Mouse (Mus musculus) forebrain, embryonic 16.5 days (tissue): ENCODE measurements around the gene Enho. TPM values are rescaled to one million over a fixed set of nuclear protein-coding genes. Genes with fewer than 3 reads are reported as not detected.

Experiments used
- ATAC-seq: fragments of 200-750 bp; cut with Nextera tagmentation; 2 replicates; pipeline ENCODE4 v1.8.0; 2017; ENCODE audit warnings: mild to moderate bottlenecking, moderate library complexity
- H3K27ac ChIP-seq: fragments of 300-500 bp; sonication (generic); 2 replicates; pipeline ENCODE4 v1.5.1; 2014; ENCODE audit warnings: low read length, control low read depth
- H3K27me3 ChIP-seq: fragments of 300-500 bp; sonication (generic); replicated peaks from 2 replicates; pipeline ENCODE4 v1.6.1; 2014; ENCODE audit warnings: low read length; ENCODE audit not compliant: control insufficient read depth, insufficient read depth
- H3K36me3 ChIP-seq: fragments of 300-500 bp; sonication (generic); 2 replicates; pipeline ENCODE4 v1.6.1; 2014; ENCODE audit not compliant: control insufficient read depth, insufficient read depth
- H3K4me1 ChIP-seq: fragments of 300-500 bp; sonication (generic); replicated peaks from 2 replicates; pipeline ENCODE4 v1.6.1; 2014; ENCODE audit warnings: low read length; ENCODE audit not compliant: control insufficient read depth, insufficient read depth
- H3K4me2 ChIP-seq: fragments of 300-500 bp; sonication (generic); 2 replicates; pipeline ENCODE4 v1.6.1; 2014; ENCODE audit warnings: mild to moderate bottlenecking, low read length, control low read depth
- H3K4me3 ChIP-seq: fragments of 300-500 bp; sonication (generic); replicated peaks from 2 replicates; pipeline ENCODE4 v1.5.1; 2014; ENCODE audit warnings: mild to moderate bottlenecking, low read length, control low read depth
- H3K9ac ChIP-seq: fragments of 300-500 bp; sonication (generic); replicated peaks from 2 replicates; pipeline ENCODE4 v1.6.1; 2014; ENCODE audit warnings: low read depth, low read length, control low read depth
- H3K9me3 ChIP-seq: fragments of 300-500 bp; sonication (generic); 2 replicates; pipeline ENCODE4 v1.6.1; 2016; ENCODE audit warnings: low read length; ENCODE audit not compliant: control insufficient read depth
- WGBS: fragments of 180-500 bp; shearing (Covaris S2); extraction: QIAGEN DNeasy Blood & Tissue Kit; methylation state at CpG from one replicate; pipeline ENCODE4 v1.1.7; 2014; 5-methylcytosine and 5-hydroxymethylcytosine counted together
- polyA plus RNA-seq: library from polyadenylated mRNA; unstranded; fragments of >200 nt; fragmentation: Nextera tagmentation; extraction: Ambion mirVana; gene quantifications from 2 replicates; pipeline ENCODE4 v1.2.1, GENCODE M21; 2015

Enho gene
- polyA plus RNA-seq, 1 experiment from 2014 or later: 68.4 TPM

- H3K27ac ChIP-seq: no peak overlapping the region
- H3K27me3 ChIP-seq: no peaks in the 10 kb centered on the region
- H3K4me3 ChIP-seq: no peak overlapping the region
- peaks cover 22% of the 10 kb centered on the region for H3K4me1 ChIP-seq
- H3K9me3 ChIP-seq: no peaks in the 10 kb centered on the region
- WGBS: 7% methylated on average over 8 of the region's 8 CpGs
- peak; percentile 10; the same call in 1 of the 2 replicates for ATAC-seq
- 0 out of 2 replicates have a peak overlapping the region, but pooled peaks have one; percentile 3 for H3K9ac ChIP-seq
- no peak overlapping the region for H3K4me2 ChIP-seq
- H3K36me3 ChIP-seq: no peaks in the 10 kb centered on the region
Observed at GRCm38 (mm10) chr4:41628202-41628927, 11.8 kb downstream of the Enho start.

GRCm38 (mm10) chr4:41622071-41622470 lies 18.1 kb downstream of the Enho start:
- H3K36me3 ChIP-seq: no peaks in the 10 kb centered on the region
- ATAC-seq: no peak
- H3K9me3 ChIP-seq: no peaks in the 10 kb centered on the region
- no peak overlapping the region for H3K4me3 ChIP-seq
- peaks cover 12% of the 10 kb centered on the region for H3K4me1 ChIP-seq
- no peak overlapping the region for H3K9ac ChIP-seq
- 88% methylated on average over 14 of the region's 14 CpGs for WGBS
- no peak overlapping the region for H3K27ac ChIP-seq
- no peak overlapping the region for H3K4me2 ChIP-seq
- no peaks in the 10 kb centered on the region for H3K27me3 ChIP-seq

- Histone ChIP-seq H3K4me1 (peaks cover 27% of the 10 kb centered on the region), H3K9me3 (no peaks in the 10 kb centered on the region), H3K4me3 (no peak overlapping the region), H3K36me3 (no peaks in the 10 kb centered on the region), H3K4me2 (no peak overlapping the region), H3K27me3 (no peaks in the 10 kb centered on the region), H3K27ac (no peak overlapping the region), H3K9ac (no peak overlapping the region)
- ATAC-seq: no peak
- WGBS: 38% methylated on average over 12 of the region's 12 CpGs
Observed at GRCm38 (mm10) chr4:41618916-41619746, 21.0 kb downstream of the Enho start.

GRCm38 (mm10) chr4:41615661-41616599 lies 24.2 kb downstream of the Enho start:
- no peaks in the 10 kb centered on the region for H3K9me3 ChIP-seq
- peak overlapping the region; percentile 20; the same call in 1 of the 2 replicates for H3K27ac ChIP-seq
- H3K4me2 ChIP-seq: no peak overlapping the region
- H3K9ac ChIP-seq: no peak overlapping the region; the same call in 1 of the 2 replicates
- peaks cover 54% of the 10 kb centered on the region for H3K4me1 ChIP-seq
- H3K27me3 ChIP-seq: no peaks in the 10 kb centered on the region
- no peaks in the 10 kb centered on the region for H3K36me3 ChIP-seq
- WGBS: 35% methylated on average over 9 of the region's 9 CpGs
- peak; percentile 63 for ATAC-seq
- H3K4me3 ChIP-seq: no peak overlapping the region

GRCm38 (mm10) chr4:41614156-41614555 lies 26.0 kb downstream of the Enho start:
- H3K27me3 ChIP-seq: no peaks in the 10 kb centered on the region
- WGBS: 8% methylated on average over 7 of the region's 7 CpGs
- ATAC-seq: no peak
- no peaks in the 10 kb centered on the region for H3K36me3 ChIP-seq
- H3K4me3 ChIP-seq: no peak overlapping the region
- peaks cover 65% of the 10 kb centered on the region for H3K4me1 ChIP-seq
- H3K9ac ChIP-seq: no peak overlapping the region
- H3K9me3 ChIP-seq: no peaks in the 10 kb centered on the region
- no peak overlapping the region for H3K27ac ChIP-seq
- no peak overlapping the region for H3K4me2 ChIP-seq

GRCm38 (mm10) chr4:41612166-41612565 lies 28.0 kb downstream of the Enho start:
- Histone ChIP-seq H3K36me3 (no peaks in the 10 kb centered on the region), H3K9ac (no peak overlapping the region), H3K4me1 (peaks cover 60% of the 10 kb centered on the region), H3K9me3 (no peaks in the 10 kb centered on the region), H3K27ac (peak overlapping the region; percentile 73), H3K4me2 (no peak overlapping the region), H3K27me3 (no peaks in the 10 kb centered on the region), H3K4me3 (no peak overlapping the region)
- peak; percentile 86 for ATAC-seq
- 5% methylated on average over 8 of the region's 8 CpGs for WGBS

- no peak overlapping the region for H3K4me3 ChIP-seq
- no peak overlapping the region for H3K9ac ChIP-seq
- H3K36me3 ChIP-seq: no peaks in the 10 kb centered on the region
- no peaks in the 10 kb centered on the region for H3K27me3 ChIP-seq
- peaks cover 54% of the 10 kb centered on the region for H3K4me1 ChIP-seq
- 0 out of 2 replicates have a peak overlapping the region, but pooled peaks have one; percentile 7 for H3K27ac ChIP-seq
- H3K4me2 ChIP-seq: no peak overlapping the region
- 33% methylated on average over 6 of the region's 6 CpGs for WGBS
- no peaks in the 10 kb centered on the region for H3K9me3 ChIP-seq
- ATAC-seq: no peak
Observed at GRCm38 (mm10) chr4:41610594-41610980, 29.5 kb downstream of the Enho start.

GRCm38 (mm10) chr4:41609681-41610593 lies 30.2 kb downstream of the Enho start:
- ATAC-seq: no peak
- Histone ChIP-seq H3K27me3 (no peaks in the 10 kb centered on the region), H3K9ac (no peak overlapping the region), H3K9me3 (no peaks in the 10 kb centered on the region), H3K4me2 (no peak overlapping the region), H3K4me3 (no peak overlapping the region), H3K36me3 (no peaks in the 10 kb centered on the region), H3K27ac (no peak overlapping the region), H3K4me1 (peaks cover 52% of the 10 kb centered on the region)
- 49% methylated on average over 10 of the region's 10 CpGs for WGBS
